Mouse (Mus musculus) embryonic fibroblast, embryonic 13.5 days (primary cell): ENCODE results near the gene Exoc2.

Experiments
- CTCF ChIP-seq: IDR thresholded peaks from 2 replicates; pipeline ENCODE4 v1.5.1; 2011; ENCODE audit warnings: mild to moderate bottlenecking, control low read depth, low read length, moderate library complexity, borderline replicate concordance; ENCODE audit not compliant: insufficient read depth
- POLR2A ChIP-seq: IDR thresholded peaks from 2 replicates; pipeline ENCODE4 v1.6.1; 2011; ENCODE audit warnings: low read depth, mild to moderate bottlenecking, control low read depth, low read length, moderate library complexity

- TF ChIP-seq CTCF (no peak), POLR2A (no peak)
Observed at GRCm38 (mm10) chr13:30786235-30787035, 187.5 kb downstream of the Exoc2 start.
